Mouse (Mus musculus) liver, adult 2 months (tissue): ENCODE data around the gene Fcf1. TPM values are rescaled to one million over a fixed set of nuclear protein-coding genes. Genes with fewer than 3 reads are reported as not detected.

Experiments
- DNase-seq: peaks from one replicate; pipeline ENCODE4 v3.0.0-alpha.2; 2011; ENCODE audit warnings: low read depth, low spot score; ENCODE audit errors: extremely low read depth
- H3K27ac ChIP-seq: fragments of 200-500 bp; replicated peaks from 2 replicates; pipeline ENCODE4 v1.5.1; 2012; ENCODE audit warnings: low read depth, mild to moderate bottlenecking, control low read depth, inconsistent platforms, low read length; ENCODE audit not compliant: insufficient read depth
- H3K27me3 ChIP-seq: fragments of 200-500 bp; 2 replicates; pipeline ENCODE4 v1.6.1; 2012; ENCODE audit warnings: mild to moderate bottlenecking, moderate library complexity, low read length, inconsistent platforms; ENCODE audit not compliant: control insufficient read depth, insufficient read depth
- H3K36me3 ChIP-seq: fragments of 200-500 bp; 2 replicates; pipeline ENCODE4 v1.6.1; 2012; ENCODE audit warnings: low read length, inconsistent platforms; ENCODE audit not compliant: control insufficient read depth, insufficient read depth
- H3K4me1 ChIP-seq: fragments of 200-500 bp; 2 replicates; pipeline ENCODE4 v1.6.1; 2011; ENCODE audit warnings: low read length; ENCODE audit not compliant: control insufficient read depth, insufficient read depth
- H3K4me3 ChIP-seq: fragments of 200-500 bp; 2 replicates; pipeline ENCODE4 v1.5.1; 2011; ENCODE audit warnings: low read depth, mild to moderate bottlenecking, control low read depth, low read length, moderate library complexity; ENCODE audit not compliant: insufficient read depth
- H3K79me2 ChIP-seq: fragments of 200-500 bp; 2 replicates; pipeline ENCODE4 v1.6.1; 2012; ENCODE audit warnings: inconsistent platforms, mild to moderate bottlenecking, low read length, moderate library complexity; ENCODE audit not compliant: control insufficient read depth, insufficient read depth
- H3K9ac ChIP-seq: fragments of 200-500 bp; 2 replicates; pipeline ENCODE4 v1.6.1; 2012; ENCODE audit warnings: low read depth, mild to moderate bottlenecking, control low read depth, inconsistent platforms, low read length
- CTCF ChIP-seq: fragments of 200-500 bp; IDR thresholded peaks from 2 replicates; pipeline ENCODE4 v1.5.1; 2011; ENCODE audit warnings: low read depth, low read length, control low read depth
- POLR2A ChIP-seq: fragments of 200-500 bp; IDR thresholded peaks from 2 replicates; pipeline ENCODE4 v1.6.1; 2011; ENCODE audit warnings: low read length, control low read depth; ENCODE audit not compliant: insufficient read depth; ENCODE audit errors: extremely low read depth
- WGBS: fragments of 180-500 bp; shearing (Covaris S2); methylation state at CpG from one replicate; pipeline ENCODE4 v1.1.7; 2018; 5-methylcytosine and 5-hydroxymethylcytosine counted together
- polyA plus RNA-seq: library from polyadenylated mRNA; depleted of rRNA; stranded (reverse); fragments of >200 nt; gene quantifications from 2 replicates; pipeline ENCODE4 v1.2.3, GENCODE M21; 2012; rRNA removed
- total RNA-seq: library from RNA; depleted of rRNA; stranded (reverse); fragments of >200 nt; gene quantifications from 2 replicates; pipeline ENCODE4 v1.2.3, GENCODE M21; 2014; rRNA removed

Gene Fcf1
- total and polyA plus RNA-seq, 2 experiments, result 23.2 to 59.7 TPM

DNA sequence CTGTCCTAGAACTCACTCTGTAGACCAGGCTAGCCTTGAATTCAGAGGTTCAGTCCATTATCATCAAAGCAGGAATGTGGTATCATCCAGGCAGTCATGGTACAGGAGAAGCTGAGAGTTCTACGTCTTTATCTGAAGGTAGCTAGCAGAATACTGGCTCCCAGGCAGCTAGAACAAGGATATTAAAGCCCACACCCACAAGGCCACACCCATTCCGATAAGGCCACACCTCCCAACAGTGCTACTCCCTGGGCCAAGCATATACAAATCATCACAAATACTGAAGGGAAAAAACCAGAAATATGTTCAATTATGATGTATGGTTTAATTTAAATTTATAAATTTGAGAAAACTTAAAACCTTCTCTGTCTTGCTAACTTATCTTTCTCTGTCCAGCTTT, 41.5 kb downstream of the Fcf1 start:
- H3K27me3 ChIP-seq, result no peaks in the 10 kb centered on the region
- H3K36me3 ChIP-seq, result peaks cover 25% of the 10 kb centered on the region
- TF ChIP-seq CTCF, result no peak
- no peak for TF ChIP-seq POLR2A
- peaks cover 9% of the 10 kb centered on the region; the same call in 1 of the 2 replicates for H3K79me2 ChIP-seq
- no peak for DNase-seq
- H3K4me1 ChIP-seq, result peaks cover 9% of the 10 kb centered on the region
- no peak overlapping the region for H3K27ac ChIP-seq
- H3K9ac ChIP-seq, result no peak overlapping the region
- H3K4me3 ChIP-seq, result no peak overlapping the region
- 92% methylated on average over 2 of the region's 2 CpGs for WGBS

DNA sequence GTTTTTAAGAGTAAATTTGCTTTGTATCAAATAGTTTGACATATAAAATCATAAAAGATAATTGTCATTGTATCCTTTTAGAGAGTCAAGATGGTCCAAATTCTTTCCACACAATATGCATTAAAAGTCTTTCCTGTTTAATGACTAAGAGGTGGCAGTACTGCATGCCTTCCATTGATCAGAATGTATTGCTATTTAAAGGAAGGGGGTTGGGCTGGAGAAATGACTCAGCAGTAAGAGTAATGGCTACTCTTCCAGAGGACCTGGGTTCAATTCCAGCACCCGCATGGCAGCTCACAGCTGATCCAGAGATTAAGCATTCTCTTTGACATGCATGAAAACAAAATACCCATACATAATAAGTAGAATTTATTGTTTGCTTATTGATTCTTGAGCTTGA, 51.4 kb downstream of the Fcf1 start:
- H3K9ac ChIP-seq, result no peak overlapping the region
- H3K36me3 ChIP-seq, result peaks cover 6% of the 10 kb centered on the region
- TF ChIP-seq POLR2A, result no peak
- TF ChIP-seq CTCF, result no peak
- 100% methylated on average over 1 of the region's 1 CpGs for WGBS
- DNase-seq, result no peak
- no peak overlapping the region for H3K4me3 ChIP-seq
- H3K79me2 ChIP-seq, result no peaks in the 10 kb centered on the region; the same call in 1 of the 2 replicates
- H3K27me3 ChIP-seq, result no peaks in the 10 kb centered on the region
- no peak overlapping the region for H3K27ac ChIP-seq
- H3K4me1 ChIP-seq, result no peaks in the 10 kb centered on the region

DNA sequence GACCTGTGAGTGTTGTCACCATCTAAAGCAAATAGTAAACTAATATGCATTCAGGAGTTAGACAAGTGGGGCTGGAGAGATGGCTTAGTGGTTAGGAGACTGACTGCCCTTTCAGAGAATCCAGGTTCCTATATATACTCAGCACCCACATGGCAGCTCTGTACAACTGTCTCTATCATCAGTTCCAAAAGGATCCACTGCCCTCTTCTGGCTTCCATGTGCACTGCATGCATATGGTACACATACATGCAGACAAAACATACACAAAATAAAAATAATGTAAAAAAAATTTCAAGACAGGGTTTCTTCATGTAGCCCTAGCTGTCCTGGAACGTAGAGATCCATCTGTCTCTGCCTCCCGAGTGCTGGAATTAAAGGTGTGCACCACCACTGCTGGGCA, 62.0 kb downstream of the Fcf1 start:
- no peak overlapping the region for H3K27ac ChIP-seq
- TF ChIP-seq CTCF (no peak), POLR2A (no peak)
- WGBS, result 96% methylated on average over 2 of the region's 2 CpGs
- DNase-seq, result peak; percentile 10
- peaks cover 2% of the 10 kb centered on the region; the same call in 1 of the 2 replicates for H3K4me1 ChIP-seq
- H3K9ac ChIP-seq, result no peak overlapping the region
- no peaks in the 10 kb centered on the region for H3K27me3 ChIP-seq
- H3K4me3 ChIP-seq, result no peak overlapping the region
- no peaks in the 10 kb centered on the region; the same call in 1 of the 2 replicates for H3K79me2 ChIP-seq
- peaks cover 17% of the 10 kb centered on the region for H3K36me3 ChIP-seq

Other genes starting within 250 kb of the Fcf1 start
- gene Npc2, start 197.7 kb upstream of the Fcf1 start, total RNA-seq, result 40.2 and 53.6 TPM in 2 replicates
- 83.2 and 85.8 TPM in 2 replicates for gene Npc2, start 197.7 kb upstream of the Fcf1 start, polyA plus RNA-seq
- 41.4 and 44.0 TPM in 2 replicates for gene Isca2, start 197.6 kb upstream of the Fcf1 start, total RNA-seq
- gene Isca2, start 197.6 kb upstream of the Fcf1 start, polyA plus RNA-seq, result 48.2 and 54.3 TPM in 2 replicates
- 0.65 and 1.0 TPM in 2 replicates for gene Ltbp2, start 94.4 kb upstream of the Fcf1 start, total RNA-seq
- gene Ltbp2, start 94.4 kb upstream of the Fcf1 start, polyA plus RNA-seq, result 0.77 and 1.7 TPM in 2 replicates
- gene Arel1, start within 50 bp of the Fcf1 start, total RNA-seq, result 22.2 and 22.4 TPM in 2 replicates
- gene Arel1, start within 50 bp of the Fcf1 start, polyA plus RNA-seq, result 17.6 and 21.0 TPM in 2 replicates
- 16.9 TPM in 2 replicates for gene Ylpm1, start 25.4 kb downstream of the Fcf1 start, total RNA-seq
- gene Ylpm1, start 25.4 kb downstream of the Fcf1 start, polyA plus RNA-seq, result 4.7 and 5.2 TPM in 2 replicates
- gene Prox2, start 139.9 kb downstream of the Fcf1 start, total RNA-seq, result 1.8 and 1.9 TPM in 2 replicates
- gene Prox2, start 139.9 kb downstream of the Fcf1 start, polyA plus RNA-seq, result 1.3 and 1.5 TPM in 2 replicates
- 149 and 150 TPM in 2 replicates for gene Dlst, start 139.9 kb downstream of the Fcf1 start, total RNA-seq
- gene Dlst, start 139.9 kb downstream of the Fcf1 start, polyA plus RNA-seq, result 111 and 112 TPM in 2 replicates
- gene Rps6kl1, start 180.4 kb downstream of the Fcf1 start, total RNA-seq, result 0.28 and 0.34 TPM in 2 replicates
- gene Rps6kl1, start 180.4 kb downstream of the Fcf1 start, polyA plus RNA-seq, result 0.39 and 0.48 TPM in 2 replicates
- gene Pgf, start 206.9 kb downstream of the Fcf1 start, total RNA-seq, result not detected in 2 replicates
- gene Pgf, start 206.9 kb downstream of the Fcf1 start, polyA plus RNA-seq, result not detected in 2 replicates
- 17.9 and 23.1 TPM in 2 replicates for gene Eif2b2, start 248.6 kb downstream of the Fcf1 start, total RNA-seq
- 37.0 and 54.8 TPM in 2 replicates for gene Eif2b2, start 248.6 kb downstream of the Fcf1 start, polyA plus RNA-seq